Mouse (Mus musculus) stomach, postnatal 0 days (tissue): ENCODE results near the gene Cryge. TPM values are rescaled to one million over a fixed set of nuclear protein-coding genes. Genes with fewer than 3 reads are reported as not detected.

Experiments
- ATAC-seq: fragments of 200-750 bp; cut with Nextera tagmentation; 2 replicates; pipeline ENCODE4 v1.8.0; 2017; ENCODE audit not compliant: low FRiP score, low TSS enrichment
- DNase-seq: peaks from one replicate; pipeline ENCODE4 v3.0.0-alpha.2; 2016; ENCODE audit warnings: low spot score
- H3K27ac ChIP-seq: fragments of 300-500 bp; sonication (generic); replicated peaks from 2 replicates; pipeline ENCODE4 v1.5.1; 2014; ENCODE audit warnings: mild to moderate bottlenecking, control low read depth
- H3K27me3 ChIP-seq: fragments of 300-500 bp; sonication (generic); 2 replicates; pipeline ENCODE4 v1.6.1; 2014; ENCODE audit warnings: low read length; ENCODE audit not compliant: control insufficient read depth, insufficient read depth
- H3K36me3 ChIP-seq: fragments of 300-500 bp; sonication (generic); 2 replicates; pipeline ENCODE4 v1.6.1; 2014; ENCODE audit warnings: low read length, mixed read lengths; ENCODE audit not compliant: control insufficient read depth, insufficient read depth
- H3K4me1 ChIP-seq: fragments of 300-500 bp; sonication (generic); replicated peaks from 2 replicates; pipeline ENCODE4 v1.6.1; 2014; ENCODE audit warnings: antibody characterized with exemption; ENCODE audit not compliant: control insufficient read depth, insufficient read depth
- H3K4me2 ChIP-seq: fragments of 300-500 bp; sonication (generic); replicated peaks from 2 replicates; pipeline ENCODE4 v1.6.1; 2014; ENCODE audit warnings: low read depth, mild to moderate bottlenecking, control low read depth, moderate library complexity
- H3K4me3 ChIP-seq: fragments of 300-500 bp; sonication (generic); 2 replicates; pipeline ENCODE4 v1.5.1; 2014; ENCODE audit warnings: low read depth, low read length, control low read depth
- H3K9ac ChIP-seq: fragments of 300-500 bp; sonication (generic); 2 replicates; pipeline ENCODE4 v1.6.1; 2014; ENCODE audit warnings: mild to moderate bottlenecking, low read length, control low read depth, mixed read lengths
- H3K9me3 ChIP-seq: fragments of 300-500 bp; sonication (generic); 2 replicates; pipeline ENCODE4 v1.6.1; 2016; ENCODE audit warnings: low read length; ENCODE audit not compliant: control insufficient read depth
- CTCF ChIP-seq: IDR thresholded peaks from 2 replicates; pipeline ENCODE4 v1.5.1; 2016; ENCODE audit warnings: antibody characterized with exemption, low read depth, mild to moderate bottlenecking, moderate library complexity
- EP300 ChIP-seq: optimal IDR thresholded peaks from 2 replicates; pipeline ENCODE3; 2016; ENCODE audit warnings: antibody characterized with exemption
- WGBS: fragments of 180-500 bp; shearing (Covaris S2); extraction: QIAGEN DNeasy Blood & Tissue Kit; methylation state at CpG from one replicate; pipeline ENCODE4 v1.1.7; 2014; 5-methylcytosine and 5-hydroxymethylcytosine counted together
- polyA plus RNA-seq: library from polyadenylated mRNA; unstranded; fragments of >200 nt; fragmentation: Nextera tagmentation; extraction: Ambion mirVana; gene quantifications from 2 replicates; pipeline ENCODE4 v1.2.1, GENCODE M21; 2015

Gene Cryge
- polyA plus RNA-seq, 1 experiment from 2014 or later = not detected

- 10% methylated on average over 9 of the region's 9 CpGs for WGBS
- ATAC-seq = peak; percentile 92
These were observed 40.8 kb downstream of the Cryge start for GRCm38 (mm10) chr1:65010153-65010552.

GRCm38 (mm10) chr1:65005575-65005974, 45.4 kb downstream of the Cryge start:
- TF ChIP-seq CTCF (no peak), EP300 (no peak)
- DNase-seq = no peak
- Histone ChIP-seq H3K27me3 (no peaks in the 10 kb centered on the region), H3K9me3 (no peaks in the 10 kb centered on the region), H3K4me2 (no peak overlapping the region), H3K9ac (no peak overlapping the region), H3K4me1 (no peaks in the 10 kb centered on the region), H3K4me3 (no peak overlapping the region), H3K27ac (no peak overlapping the region), H3K36me3 (no peaks in the 10 kb centered on the region)
- WGBS = 80% methylated on average over 6 of the region's 6 CpGs
- ATAC-seq = no peak

More at GRCm38 (mm10) chr1:65010153-65010552, 40.8 kb downstream of the Cryge start:
- no peaks in the 10 kb centered on the region for H3K36me3 ChIP-seq
- H3K4me1 ChIP-seq = no peaks in the 10 kb centered on the region
- TF ChIP-seq CTCF = peak; percentile 99
- TF ChIP-seq EP300 = no peak
- no peaks in the 10 kb centered on the region for H3K27me3 ChIP-seq
- no peak overlapping the region for H3K27ac ChIP-seq
- no peak overlapping the region for H3K4me2 ChIP-seq
- DNase-seq = peak; percentile 70
- H3K9me3 ChIP-seq = no peaks in the 10 kb centered on the region
- no peak overlapping the region for H3K4me3 ChIP-seq
- H3K9ac ChIP-seq = no peak overlapping the region

- H3K4me1 ChIP-seq = no peaks in the 10 kb centered on the region
- no peaks in the 10 kb centered on the region for H3K27me3 ChIP-seq
- DNase-seq (no peak), ATAC-seq (no peak)
- no peaks in the 10 kb centered on the region for H3K9me3 ChIP-seq
- TF ChIP-seq EP300 (no peak), CTCF (no peak)
- no peaks in the 10 kb centered on the region for H3K36me3 ChIP-seq
- H3K4me2 ChIP-seq = no peak overlapping the region
- 70% methylated on average over 4 of the region's 4 CpGs for WGBS
- no peak overlapping the region for H3K9ac ChIP-seq
- H3K27ac ChIP-seq = no peak overlapping the region
- no peak overlapping the region for H3K4me3 ChIP-seq
These were observed 46.4 kb downstream of the Cryge start for GRCm38 (mm10) chr1:65004526-65004925.

Other genes starting within 250 kb of the Cryge start
- gene Plekhm3, start 94.3 kb downstream of the Cryge start, polyA plus RNA-seq = 2.2 and 2.3 TPM in 2 replicates
- 0.17 TPM in 1 of 2 replicates, not detected in the other for gene Akr1cl, start 18.4 kb downstream of the Cryge start, polyA plus RNA-seq
- not detected in 2 replicates for gene Crygd, start 12.3 kb upstream of the Cryge start, polyA plus RNA-seq
- gene Crygc, start 22.5 kb upstream of the Cryge start, polyA plus RNA-seq = not detected in 2 replicates
- not detected in 2 replicates for gene Crygb, start 31.1 kb upstream of the Cryge start, polyA plus RNA-seq
- gene Cryga, start 52.2 kb upstream of the Cryge start, polyA plus RNA-seq = not detected in 2 replicates
- not detected in 2 replicates for gene Gm28845, start 68.4 kb upstream of the Cryge start, polyA plus RNA-seq
- gene D630023F18Rik, start 72.1 kb upstream of the Cryge start, polyA plus RNA-seq = 0.16 and 0.27 TPM in 2 replicates
- gene Idh1, start 135.4 kb upstream of the Cryge start, polyA plus RNA-seq = 162 and 177 TPM in 2 replicates
- gene Pikfyve, start 135.5 kb upstream of the Cryge start, polyA plus RNA-seq = 3.9 and 4.4 TPM in 2 replicates
- gene Pth2r, start 230.9 kb upstream of the Cryge start, polyA plus RNA-seq = not detected in 2 replicates